Mouse (Mus musculus) urinary bladder, adult 18-20 months (tissue): ENCODE results near the gene Krtap11-1.

Source experiments
- DNase-seq, 2 experiments: peaks; one replicate each; pipeline ENCODE4 v3.0.0; 2022; ENCODE audit warnings: low spot score in 2 of 2, mixed read lengths in 2 of 2

Krtap11-1 gene

DNA sequence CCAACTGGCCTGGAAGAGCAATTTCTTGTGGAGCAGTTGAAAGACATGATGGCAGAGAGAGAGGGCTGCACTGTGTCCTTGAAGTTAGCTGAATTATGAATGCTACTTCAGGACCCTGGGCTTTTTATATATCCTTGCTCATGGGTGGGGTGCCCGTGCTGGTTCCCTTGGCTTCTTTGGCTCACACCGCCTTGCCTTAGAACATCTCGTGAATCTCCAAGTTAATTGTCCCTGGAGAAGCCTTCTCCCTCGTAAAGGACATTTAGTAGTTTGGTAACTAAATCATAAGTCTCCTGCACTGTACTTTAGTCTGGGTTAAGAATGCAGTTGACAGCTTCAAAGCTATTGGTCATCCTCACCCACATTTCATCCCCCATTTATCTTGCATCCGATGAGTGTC is at the start of gene Krtap11-1:
Gene Krtap11-1 (minus strand): TSS at position 101 of the 400 bp plus-strand sequence.
- DNase-seq = no peak

DNA sequence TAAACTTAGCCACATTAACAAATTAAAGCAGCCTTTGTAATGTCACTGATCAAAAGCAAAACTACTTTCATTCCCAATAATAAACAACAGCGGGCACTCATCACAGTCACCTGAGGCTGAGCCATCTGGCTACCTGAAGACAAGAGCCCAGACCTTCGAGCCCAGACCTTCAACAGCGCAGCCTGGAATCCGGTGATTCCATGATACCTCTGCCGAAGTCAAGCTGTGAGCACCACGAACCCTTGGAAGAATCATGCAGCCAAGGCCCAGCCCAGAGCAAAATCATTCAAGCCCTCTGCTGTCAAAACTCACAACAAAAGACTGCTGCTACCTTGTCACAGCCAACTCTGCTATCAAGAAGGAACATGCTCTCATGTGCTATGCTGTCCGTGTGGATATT is 47.2 kb upstream of the Krtap11-1 start:
- no peak for DNase-seq

DNA sequence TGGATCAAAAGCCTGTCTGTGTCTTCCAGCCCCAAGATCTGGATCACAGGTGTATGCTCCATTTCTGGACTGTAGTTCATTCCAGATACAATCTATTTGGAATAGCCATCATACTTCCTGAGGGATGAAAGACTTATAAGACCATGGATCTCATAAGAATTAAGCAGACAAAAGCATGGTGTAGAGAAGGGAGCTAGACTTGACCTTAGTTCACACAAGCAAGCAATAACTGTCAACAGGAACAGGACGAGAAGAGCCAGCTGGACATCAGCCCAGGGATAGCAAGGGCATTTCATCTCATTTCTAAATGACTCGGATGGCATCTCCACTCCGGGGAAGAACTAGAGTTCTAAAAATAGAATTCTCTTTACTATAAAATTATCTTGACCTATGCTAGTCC is 46.3 kb upstream of the Krtap11-1 start:
- no peak for DNase-seq

DNA sequence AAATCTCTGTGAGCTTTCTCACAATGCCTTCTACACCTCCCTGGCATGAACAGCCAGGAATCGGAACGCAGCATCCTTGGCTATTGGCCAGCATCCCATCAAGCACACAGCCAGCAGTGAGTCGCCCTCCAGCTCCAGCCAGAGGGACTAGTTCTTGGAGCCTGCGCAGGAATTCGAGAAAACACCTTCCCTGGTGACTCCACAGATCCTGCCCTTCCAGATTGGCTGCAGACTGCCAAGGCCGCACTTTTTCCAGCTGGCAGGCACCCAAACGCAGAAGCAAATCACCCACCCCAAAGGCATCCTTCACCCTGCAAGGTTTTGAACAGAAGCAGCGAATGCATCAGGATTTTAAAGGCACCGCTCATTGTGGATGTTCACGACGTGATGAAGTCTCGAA is 42.7 kb upstream of the Krtap11-1 start:
- DNase-seq = no peak

DNA sequence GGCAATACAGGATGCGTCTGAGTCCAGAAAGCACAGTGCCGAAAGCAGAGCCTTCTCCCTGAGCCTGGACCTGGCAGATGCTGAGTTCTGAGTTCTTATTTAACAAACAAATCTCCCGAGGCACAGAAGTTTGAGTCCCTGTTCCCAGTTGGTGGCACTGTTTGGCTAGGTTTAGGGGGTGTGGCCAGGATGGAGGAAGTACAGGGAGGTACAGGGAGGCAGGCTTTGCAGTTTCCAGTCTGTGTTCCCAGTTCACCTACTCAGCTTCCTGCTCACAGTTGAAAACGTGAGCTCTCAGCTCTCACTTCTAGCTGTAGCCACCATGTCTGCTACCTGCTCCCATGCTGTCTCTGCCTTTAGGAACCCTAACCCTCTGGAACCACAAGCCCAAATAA is 37.8 kb upstream of the Krtap11-1 start:
- no peak for DNase-seq

DNA sequence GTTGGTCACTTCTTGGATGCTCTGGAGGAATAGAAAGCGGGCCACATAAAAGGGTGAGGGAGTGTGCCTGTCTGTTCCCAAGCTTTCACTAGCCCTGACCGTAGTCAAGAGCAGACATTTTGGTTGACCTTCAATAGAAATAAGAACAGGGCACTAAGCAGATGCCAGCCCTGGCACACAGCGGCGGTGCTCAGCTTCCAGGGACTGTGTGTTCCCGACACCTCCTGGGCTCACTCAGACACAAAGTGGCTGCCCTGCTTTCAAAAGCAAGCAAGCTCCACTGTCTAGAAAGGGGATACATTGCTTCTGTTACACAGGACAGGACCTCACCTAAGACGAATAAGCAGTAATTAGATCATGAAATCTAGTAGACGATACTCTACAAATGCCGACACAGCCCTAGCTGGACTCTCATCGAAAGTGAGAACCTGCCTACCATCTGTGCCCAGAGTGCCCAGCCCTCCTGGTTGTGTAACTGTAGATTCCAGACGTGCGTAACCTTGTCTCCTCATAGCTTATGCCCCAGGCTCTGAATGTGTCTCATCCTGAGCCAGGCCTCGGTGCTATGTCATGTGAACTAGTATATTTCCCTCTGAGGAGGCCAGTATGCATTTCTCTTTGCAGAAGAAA is 37.3 kb upstream of the Krtap11-1 start:
- DNase-seq = no peak

DNA sequence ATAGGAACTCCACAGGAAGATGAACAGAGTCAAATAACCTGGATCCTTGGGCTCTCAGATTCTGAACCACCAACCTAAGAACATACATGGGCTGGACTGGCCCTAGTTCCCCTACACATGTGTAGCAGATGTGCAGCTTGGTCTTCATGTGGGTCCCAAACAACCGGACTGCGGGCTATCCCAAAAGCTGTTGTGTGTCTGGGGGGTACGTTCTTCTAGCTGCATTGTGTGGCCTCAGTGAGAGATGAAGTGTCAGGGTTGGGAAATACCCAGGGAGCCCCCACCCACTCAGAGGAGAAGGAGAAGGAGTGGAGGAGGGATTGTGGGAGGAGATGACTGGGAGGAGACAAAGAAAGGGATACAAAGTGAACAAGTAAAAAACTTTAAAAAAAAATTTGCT is 36.0 kb upstream of the Krtap11-1 start:
- no peak for DNase-seq

DNA sequence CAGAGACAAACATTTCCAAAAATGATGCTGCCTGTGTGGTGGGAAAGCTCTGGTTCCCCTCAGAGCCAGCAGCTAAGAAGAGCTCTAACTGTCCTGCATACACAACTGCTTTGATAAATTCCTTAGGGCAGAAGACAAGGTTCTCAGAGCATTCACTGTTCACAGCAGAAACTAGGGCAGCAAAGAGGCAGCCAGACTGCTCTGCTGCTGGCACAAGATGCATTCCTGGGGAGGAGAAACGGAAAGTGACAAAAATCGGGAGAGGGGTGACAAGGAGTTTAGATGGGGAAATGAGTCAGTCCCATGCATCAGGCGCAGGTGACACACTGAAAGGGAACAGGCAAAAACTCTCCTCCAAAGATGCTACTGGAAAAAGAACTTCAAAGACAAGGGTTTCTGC is 16.2 kb upstream of the Krtap11-1 start:
- no peak for DNase-seq

DNA sequence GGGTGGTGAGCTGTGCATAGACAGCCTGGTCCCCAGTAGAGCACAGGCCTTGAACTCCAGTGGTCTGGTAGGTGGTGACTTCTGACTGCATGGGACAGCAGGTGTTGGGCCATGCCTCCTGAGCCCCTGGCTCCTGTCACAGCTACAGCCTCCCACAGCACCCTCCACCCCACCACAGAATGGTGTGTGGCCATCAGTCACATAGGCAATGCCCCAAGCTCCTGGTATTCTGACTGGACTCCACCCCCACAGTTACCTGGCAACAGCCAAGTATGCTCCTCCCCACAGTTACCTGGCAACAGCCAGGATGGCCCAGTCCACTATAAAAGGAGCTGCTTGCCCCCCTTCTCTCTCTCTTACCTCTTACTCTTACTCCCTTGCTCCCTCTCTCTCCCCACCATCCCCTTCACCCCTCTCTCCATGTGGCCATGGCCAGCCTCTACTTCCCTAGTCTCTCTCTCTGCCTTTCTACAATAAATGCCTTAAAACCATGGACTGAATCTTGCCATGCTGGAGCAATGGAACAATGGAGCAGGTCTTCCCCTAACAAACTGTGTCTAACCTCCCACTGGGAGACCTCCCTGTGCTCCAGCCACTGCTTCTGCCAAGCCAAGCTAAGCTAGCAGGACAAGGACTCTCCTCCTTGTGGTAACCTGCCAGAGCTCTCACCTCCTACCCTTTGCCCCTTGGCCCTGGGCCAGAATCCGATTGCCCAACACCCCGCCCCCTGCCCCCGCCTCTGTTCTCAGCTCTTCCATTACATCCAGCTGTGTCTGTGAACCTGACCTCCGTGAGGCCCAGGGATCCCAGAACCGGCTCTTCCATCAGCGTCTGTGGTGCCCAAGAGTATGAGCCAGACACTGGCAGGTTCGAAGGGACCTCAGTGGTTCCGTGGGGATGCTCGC is 14.9 kb upstream of the Krtap11-1 start:
- DNase-seq = no peak

DNA sequence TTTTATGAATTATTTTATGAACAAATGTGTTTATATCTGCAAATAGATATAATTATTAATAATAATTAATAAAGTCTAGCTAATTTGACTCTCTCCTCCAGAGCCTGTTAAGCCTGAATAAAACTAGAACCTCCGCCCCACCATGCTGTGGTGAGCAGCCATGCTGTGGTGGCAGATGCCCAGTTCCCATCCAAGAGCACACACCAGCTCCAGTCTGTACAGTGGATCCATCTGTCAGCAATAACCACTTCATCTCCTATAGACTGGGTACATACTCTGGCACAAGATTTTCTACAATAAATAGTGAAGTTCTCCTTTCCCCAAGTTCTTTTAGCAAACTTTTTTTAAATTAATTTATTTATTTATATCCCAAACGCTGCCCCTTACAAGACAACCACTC is 10.7 kb upstream of the Krtap11-1 start:
- DNase-seq = no peak

DNA sequence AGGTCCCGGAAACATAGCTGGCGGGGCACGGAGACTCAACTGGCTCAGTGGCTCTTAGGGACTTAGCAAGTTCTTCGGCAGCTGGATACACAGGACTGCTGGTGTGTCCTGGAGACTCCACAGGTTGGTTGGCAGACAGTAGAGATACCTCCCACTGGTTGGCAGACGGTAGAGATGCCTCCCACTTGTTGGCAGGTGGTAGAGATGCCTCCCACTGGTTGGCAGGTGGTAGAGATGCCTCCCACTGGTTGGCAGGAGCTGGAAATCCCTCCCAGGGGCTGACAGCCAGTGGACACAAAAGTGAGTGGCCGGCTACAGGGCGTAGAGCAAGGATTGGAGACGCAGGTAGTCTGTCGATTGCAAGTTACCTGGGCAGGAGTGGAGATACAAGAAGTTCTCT is 467 bp downstream of the Krtap11-1 start:
- DNase-seq = no peak

DNA sequence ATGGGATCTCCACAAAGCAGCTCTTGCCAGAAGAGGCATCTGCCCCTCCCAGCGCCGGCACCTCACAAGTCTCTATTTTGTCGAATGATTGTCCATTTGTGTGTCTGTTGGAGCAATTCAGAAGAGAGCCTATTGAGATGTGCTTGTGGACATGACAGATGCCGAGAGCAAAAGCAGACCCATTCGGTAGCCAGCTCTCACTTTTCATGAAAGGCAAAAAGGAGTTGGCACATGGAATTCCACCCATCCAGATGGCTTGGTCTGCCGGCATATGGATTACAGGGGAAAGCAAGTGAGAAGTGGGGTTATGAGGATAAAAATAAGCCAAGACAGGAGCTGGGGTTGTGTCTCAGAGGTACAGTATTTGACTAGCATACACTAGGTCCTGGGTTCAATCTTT is 1.8 kb downstream of the Krtap11-1 start:
- no peak for DNase-seq

DNA sequence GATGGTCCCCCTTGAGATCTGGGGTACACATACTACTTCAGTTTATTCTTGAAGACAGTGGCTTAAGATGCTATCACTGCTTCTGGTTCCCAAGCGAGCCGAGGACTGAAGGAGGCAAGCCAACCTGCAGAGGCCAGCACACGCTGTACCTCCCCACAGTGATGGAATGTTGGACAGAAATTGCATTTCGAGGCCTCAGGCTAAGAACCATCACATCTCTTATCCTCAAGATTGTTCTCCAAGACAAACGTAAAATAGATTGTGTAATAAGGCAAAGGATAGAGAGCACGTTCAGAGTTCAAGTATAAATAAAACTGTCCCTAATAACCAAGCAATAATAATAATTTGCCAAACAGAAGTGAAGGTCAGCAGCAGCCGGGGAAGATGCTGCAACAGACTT is 2.8 kb downstream of the Krtap11-1 start:
- DNase-seq = no peak

DNA sequence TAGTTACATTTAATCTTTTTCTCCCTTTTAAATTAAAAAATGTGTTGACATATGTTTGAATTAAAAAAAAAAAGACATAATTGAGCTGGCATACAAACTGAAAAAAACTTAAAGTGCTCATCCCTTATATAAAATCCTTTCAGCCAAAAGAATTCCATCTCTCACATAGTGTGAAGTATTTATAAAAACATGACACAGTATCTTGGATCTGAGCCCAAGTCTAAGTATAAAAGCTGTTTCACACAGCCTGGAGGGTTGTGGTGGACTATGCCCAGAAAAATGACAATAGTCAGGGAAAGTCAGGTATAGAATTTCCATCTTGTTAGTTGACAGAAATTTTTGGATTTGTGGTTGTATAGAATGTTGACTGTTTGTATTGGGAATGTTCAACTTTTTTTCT is 20.7 kb downstream of the Krtap11-1 start:
- DNase-seq = no peak

DNA sequence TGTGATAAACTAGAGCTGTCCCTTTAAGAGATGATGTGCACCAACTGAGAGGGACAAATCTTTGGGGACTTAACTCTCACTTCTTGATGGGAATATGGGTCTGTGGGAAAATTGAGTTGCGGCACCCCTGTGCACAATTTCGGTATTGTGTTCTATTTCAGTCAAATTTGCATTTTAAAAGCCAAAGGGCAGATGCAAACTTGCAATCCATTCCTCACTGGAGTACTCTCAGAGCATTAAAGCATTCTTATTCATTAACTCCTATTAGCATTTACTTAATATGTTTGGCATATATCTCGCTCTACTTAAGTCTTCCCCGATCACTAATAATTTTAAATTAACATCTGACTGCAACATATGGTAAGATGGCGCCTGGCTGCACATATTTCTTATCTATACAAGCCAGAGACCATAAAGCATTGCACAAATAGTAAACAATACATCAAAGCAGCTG is 32.9 kb downstream of the Krtap11-1 start:
- DNase-seq = no peak

DNA sequence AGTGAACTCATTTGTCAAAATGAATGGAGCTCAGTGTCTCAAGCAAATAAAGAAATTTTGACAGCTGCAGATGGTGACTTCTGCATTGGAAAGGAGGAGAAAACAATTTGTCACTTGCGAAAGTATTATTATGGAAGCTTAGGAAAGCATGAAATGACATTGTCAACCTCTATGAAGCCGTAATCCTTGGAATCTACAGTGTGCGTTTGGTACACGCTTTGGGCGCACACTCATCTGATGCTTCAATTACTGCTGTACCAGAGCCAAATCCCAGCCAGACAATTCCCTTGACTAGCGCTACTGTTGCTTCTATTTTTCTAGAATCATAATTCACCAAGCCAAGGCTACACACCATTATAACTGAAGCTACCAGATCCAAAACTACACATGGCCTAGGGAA is 33.6 kb downstream of the Krtap11-1 start:
- no peak for DNase-seq

DNA sequence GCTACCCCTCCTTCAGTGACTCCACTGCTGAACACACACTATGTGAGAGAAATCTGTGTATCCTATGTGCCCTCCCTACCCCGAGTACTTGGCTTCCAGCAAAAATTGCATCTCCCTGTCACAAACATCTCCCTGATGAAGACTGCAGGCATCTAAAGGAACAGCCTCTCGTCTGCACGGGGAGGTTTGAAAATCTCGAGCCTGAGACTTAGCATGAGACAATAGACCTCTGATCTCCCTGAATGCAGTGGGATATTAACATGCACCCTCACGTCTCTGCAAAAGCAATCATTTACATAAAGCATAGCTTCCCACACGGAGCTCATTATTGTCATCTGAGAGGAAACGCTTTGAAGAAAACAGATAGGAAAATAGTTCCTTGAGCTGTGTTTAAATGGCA is 40.4 kb downstream of the Krtap11-1 start:
- DNase-seq = no peak

DNA sequence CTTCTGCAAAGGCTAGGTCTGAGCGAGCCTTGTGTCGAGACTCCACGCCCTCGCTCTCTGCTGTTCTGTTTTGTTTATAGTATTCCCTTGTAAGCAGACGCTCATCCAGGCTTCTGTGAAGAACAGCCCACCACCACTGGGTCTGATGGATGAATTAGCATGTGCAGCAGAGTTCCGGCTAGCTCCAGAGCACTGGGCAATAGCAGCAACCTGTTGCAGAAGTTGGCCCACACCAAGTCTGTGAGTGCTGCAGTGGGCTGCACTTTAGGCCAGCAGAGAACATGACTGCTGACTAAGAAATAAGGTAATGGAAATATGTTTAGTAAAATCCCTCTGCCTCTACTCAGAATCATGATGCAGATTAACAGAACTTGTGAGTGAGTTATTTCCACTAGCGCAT is 41.1 kb downstream of the Krtap11-1 start:
- no peak for DNase-seq

DNA sequence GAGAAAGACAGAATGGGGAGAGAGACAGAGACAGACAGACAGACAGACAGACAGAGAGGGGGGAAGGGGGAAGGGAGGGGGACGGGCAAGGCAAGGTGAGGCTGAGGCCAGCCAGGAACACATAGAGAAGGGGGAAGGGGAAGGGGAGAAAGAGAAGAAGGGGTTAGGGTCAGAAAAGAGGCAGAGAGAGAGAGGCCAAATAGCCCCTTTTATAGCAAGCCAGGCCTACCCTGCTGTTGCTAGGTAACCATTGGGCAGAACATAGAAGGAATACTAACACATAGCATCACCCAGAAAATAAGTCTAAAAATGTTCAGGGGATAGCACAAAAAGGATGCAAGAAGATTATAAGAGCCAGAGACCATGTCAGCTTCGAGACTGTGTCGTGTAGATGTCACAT is 42.6 kb downstream of the Krtap11-1 start:
- no peak for DNase-seq

DNA sequence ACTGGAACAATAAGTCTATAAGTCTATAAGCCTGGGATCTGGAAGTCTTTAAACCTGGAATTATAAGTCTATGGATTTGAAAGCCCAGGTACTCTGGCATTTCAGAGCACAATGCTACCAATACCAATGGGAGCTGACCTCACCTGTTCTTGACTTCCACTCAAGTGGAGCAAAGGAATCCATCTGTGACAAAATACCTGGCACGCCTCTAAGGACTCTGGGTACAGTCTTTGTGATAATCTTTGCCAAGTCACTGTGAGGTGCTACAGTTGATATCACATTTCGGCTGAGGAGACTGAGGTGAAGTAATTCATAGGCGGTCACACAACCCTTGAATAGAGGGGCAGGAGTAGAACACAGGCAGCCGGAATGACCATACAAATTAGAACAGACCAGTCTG is 50.0 kb downstream of the Krtap11-1 start:
- no peak for DNase-seq

DNA sequence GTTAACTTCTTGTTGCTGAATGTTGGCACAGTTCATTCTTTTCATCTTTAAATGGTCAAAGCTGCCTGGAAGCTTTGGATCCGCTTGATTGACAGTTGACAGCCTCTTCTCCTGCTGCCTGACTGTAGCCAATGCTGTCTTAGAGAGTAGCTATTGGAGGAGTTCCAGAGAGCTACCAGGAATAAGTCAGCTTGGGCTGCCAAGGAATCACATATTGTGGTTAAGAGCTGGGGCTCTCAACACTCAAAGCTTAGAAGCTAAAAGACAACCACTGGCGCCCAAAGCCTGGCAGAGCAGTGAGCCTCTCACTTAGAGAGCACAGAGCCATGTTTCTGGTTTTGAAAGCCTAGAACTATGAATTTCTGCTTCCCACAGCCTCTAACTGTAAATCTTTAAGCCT is 50.4 kb downstream of the Krtap11-1 start:
- no peak for DNase-seq
